Mouse (Mus musculus) spleen, postnatal 10 days (tissue): ENCODE measurements at regions not wholly inside any gene's neighbourhood (a gene's known extent, or its start where the extent isn't known, plus 50 kb on each side); places are given as distances from the start of the nearest gene placed in this dataset.

ENCODE experiments used
- DNase-seq, 2 experiments: peaks; one replicate each; pipeline ENCODE4 v3.0.0; 2021 to 2022; ENCODE audit warnings: low spot score in 2 of 2

DNA sequence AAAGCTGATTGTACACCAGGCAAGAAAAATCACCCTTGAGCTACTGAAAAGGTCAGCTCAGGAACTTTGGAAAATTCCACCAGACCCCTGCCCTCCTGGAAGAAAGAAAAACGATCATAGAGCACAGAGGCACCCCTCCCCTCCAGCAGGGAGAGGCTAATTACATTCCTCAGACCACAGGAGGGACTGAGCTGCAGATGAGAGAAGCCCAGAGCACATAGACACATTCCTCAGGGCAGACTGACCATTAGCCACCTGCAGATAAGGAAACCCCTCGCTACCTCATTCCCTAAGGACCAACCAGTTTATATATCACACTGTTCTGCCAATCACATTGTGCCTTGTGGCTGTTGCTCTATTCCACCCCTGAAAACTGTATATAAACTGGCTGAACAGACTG, 230.3 kb downstream of the Parp8 start:
- no peak for DNase-seq

DNA sequence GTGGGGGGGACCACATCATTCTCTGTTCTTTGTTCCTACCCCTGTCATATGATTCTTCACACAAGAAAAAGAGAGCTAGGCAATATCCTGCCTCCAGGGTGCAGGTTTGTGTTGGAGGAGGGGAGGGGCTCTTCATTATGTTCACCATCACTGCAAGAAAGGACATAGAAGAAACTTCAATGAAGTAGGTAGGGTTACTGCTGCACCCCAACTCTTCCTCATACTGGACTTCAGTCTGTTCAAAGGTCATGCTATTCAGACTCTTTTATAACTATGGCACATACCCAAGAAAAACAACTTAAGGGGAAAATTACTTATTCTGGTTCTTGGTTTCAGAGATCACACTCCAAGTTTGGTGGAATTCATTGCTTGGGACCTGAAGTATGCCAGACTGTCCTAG, 243.7 kb downstream of the Parp8 start:
- no peak for DNase-seq

DNA sequence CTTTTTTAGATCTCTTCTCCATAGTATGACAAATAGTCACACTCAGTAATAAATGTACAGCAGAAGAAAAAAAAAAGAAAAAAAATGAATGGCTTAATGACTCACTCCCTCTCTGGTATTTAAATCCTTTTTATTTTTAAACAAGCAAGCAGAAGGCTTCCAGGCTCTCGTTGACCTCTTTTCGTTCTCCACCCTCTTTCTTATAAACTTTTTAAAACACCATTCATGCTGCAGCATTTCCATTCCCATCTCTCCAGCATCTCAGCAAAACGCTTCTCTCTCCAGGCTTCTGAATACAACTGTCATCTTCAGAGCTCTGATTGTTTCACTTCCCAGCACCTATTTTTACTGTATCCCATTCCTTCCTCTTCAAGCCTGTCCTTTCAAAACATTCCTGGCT, 259.8 kb downstream of the Parp8 start:
- DNase-seq: no peak

DNA sequence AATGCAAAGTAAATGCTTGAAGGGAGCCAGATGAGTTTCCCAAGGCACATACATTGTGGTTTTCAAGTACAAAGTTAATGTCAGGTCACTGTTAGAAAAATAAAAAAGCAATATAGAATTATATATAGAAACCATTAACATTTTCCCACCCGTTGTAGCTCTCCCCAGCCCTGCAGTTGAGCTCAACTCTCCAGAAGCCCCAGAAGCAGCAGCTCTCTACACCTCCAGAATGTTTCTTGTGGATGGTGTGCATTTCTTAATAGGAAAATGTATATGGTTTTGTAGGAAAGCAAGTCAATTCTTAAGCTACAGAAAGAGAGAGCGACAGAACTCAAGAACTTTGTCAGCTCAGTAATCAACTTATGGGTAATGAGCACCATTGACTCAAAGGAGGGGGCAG, 265.4 kb downstream of the Parp8 start:
- no peak for DNase-seq

DNA sequence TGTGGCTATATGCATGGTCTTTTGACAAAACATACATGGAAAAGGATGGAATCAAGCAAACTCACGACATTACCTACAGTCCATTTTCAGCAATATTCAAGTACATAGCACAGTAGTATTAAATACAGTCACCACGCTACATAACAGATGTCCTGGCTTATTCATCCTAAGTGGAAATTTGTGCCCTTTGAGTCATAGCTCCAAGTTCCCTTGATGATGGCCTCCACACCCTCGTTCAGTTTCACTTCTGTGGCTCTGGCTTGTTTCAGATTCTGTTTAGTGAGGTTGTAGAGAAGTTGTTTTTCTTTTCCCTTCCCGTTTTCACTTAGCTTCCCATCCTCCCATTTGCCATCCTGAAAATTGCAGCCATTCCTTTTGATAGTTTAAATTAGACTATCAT, 284.5 kb downstream of the Parp8 start:
- no peak for DNase-seq

DNA sequence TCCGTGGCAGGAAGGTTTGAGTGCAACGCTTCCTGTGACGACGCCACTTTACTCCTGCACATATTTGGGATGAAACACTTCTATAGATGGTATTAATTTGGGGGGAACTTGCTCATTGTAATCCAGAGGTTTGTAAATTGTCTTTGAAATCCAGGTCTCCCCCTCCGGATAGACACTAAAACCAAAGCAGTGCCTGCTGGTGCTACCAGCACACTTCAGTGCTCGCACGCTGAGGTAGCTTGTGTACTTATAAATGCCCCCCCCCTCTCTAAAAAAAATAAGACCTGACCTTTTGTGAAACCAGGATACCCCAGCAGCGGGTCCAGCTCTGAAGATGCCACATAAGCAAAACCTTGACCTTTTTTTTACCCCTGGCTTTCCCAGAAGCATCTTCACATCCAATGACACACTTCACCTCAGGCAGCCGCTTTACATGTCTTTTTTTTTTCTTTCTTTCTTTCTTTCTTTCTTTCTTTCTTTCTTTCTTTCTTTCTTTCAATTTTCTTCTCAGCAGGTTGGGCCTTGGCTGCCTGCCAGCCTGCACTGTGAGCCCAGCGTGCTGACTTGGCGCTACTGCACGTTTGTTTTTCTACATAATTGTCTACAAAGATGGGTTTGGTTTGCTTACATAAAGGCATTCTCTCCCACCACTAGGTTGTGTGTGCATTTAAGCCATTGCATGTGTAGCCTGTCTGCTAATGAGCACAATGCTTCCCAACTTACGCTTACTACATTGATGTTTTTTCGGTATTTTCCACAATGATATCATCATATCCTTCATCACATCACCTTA, 301.8 kb downstream of the Parp8 start:
- no peak for DNase-seq

DNA sequence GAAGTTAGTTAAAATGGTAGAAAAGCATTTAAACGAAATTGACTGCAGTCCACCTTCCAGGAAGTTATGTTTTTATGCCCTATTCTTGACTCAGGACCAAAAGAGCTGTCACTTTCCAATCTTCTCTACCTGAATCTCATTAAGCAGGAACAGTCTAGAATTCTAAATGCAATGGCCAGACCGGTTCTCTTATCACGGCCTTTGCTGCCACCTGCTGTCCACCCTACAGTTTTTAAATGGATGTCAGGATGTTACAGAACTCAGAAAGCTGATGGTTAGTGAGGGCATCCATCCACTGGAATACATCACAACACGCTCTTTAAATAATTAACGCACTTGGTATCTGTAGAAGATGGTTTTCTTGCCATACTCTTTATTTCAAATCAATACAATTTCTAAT, 310.5 kb downstream of the Parp8 start:
- peak in 1 of 2 experiments; percentile 60 for DNase-seq

DNA sequence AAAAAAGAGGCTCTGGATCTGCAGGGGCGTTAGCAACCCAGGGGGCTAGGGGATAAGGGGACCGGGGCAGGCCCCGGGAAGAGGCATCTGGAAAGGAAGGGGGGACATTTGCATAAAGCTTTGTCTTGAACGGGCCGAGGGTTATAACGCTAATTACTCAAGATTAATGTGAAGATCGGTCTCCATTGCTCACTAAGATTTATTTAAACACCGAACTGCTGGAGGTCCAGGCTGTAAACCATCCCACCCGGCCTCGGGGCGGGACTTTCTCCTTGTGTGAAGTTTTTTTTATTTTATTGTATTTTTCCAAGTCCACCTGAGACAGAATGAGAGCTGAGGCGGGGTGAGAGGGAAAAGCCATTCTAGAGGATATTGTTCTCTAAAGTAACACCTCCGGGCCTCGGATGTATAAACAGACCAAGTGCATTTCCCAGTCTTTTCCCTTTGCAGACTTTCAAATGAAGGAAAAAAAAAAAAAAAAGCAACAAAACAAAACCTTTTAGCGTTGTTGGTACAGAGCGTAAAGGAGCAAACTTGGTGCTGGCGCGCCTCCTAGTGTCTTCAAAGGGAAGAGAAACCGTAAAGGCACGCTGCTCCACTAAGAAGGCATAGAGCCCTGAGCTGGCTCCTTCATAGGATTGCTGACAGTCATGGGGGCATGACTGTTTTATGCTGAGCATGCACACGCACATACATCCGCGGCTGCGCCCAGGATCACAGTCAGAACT, 313.3 kb downstream of the Parp8 start:
- DNase-seq: peak in 1 of 2 experiments; percentile 66

DNA sequence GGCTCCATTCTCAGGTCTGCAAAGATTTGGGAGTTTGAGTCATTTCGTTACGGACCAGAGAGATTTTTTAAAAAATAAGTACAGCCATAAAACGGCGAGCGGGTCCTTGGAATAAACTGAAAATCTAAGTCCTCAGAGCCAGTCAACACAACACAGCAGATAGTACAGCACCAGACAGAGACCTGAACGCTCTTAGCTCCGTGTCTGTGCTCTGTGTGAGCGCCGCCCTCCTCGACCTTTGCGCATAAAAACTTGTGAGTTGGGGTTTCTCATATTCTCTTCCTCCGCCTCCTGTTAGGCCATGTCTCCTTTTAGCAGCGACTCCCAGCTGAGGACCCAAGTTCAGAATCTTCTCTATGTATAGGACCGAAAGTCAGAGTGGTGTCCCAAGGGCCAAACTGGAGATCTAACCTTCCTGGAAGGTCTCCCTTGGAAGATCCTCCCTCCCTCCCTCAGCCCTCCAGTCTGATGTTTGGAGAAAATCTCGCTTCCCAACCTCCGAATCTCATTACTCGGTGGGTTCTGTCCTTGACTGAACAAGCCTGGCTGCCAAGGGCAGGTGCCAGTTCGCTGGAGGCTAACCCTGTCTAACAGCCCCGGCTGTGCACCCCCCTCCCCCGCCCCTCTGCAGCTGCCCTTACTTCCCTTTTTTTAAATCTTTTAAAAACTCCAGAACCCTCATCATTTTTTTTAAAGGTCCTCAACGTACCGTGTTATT, 314.0 kb downstream of the Parp8 start:
- no peak for DNase-seq

DNA sequence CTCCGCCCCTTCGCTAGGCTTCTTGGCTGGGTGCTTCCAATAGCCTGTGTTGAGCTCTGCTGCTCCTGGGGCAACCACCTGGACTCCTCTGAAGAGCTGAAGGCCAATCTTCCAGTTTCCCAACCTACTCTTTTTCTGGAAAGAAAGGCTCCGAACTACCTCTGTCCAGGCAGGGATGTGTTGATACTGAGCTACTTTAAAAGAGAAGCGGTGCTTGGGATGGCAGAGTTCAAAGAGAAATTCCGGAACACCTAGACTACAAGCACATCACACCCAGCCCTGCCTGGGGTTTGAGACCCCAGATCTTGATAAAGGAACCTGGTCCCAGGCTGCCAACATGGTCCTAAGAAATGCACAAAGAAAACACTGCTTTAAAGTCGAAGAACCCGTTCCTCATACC, 315.7 kb downstream of the Parp8 start:
- DNase-seq: no peak

DNA sequence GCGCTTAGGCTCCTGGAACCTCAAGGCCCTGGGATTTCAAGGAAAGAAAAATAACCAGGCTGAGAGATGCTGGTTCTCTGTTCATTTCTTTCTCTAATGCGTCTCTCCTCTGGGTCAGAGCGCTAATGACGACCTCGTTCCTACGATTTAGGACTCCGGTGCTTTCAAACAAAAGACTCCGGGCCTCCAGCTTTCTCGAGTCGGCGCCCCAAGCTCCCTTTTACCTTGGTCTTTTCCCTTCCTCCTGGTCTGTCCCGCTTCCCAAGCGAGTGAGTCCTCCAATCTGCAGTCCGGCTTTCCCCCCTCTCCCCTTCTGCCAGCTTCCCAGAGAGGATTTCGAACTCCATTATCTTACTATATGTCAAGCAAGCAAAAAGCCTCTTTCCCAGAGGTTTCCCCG, 316.5 kb downstream of the Parp8 start:
- no peak for DNase-seq

DNA sequence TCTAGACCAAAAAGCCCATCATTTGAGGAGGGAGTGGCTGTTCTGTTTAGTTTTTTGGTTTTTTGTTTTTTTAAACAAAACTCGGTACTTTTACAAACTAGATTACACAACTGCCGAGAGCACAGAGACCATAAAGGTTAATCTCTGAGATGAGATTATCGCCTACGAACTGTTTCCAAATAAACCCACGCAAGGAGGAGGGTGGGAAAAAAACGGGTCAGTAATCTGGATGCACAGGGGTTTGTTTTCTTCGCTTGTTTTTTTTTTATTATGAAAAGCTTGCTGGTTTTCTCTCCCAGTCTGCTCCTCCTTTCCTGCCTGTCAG, 316.9 kb downstream of the Parp8 start:
- DNase-seq: no peak

DNA sequence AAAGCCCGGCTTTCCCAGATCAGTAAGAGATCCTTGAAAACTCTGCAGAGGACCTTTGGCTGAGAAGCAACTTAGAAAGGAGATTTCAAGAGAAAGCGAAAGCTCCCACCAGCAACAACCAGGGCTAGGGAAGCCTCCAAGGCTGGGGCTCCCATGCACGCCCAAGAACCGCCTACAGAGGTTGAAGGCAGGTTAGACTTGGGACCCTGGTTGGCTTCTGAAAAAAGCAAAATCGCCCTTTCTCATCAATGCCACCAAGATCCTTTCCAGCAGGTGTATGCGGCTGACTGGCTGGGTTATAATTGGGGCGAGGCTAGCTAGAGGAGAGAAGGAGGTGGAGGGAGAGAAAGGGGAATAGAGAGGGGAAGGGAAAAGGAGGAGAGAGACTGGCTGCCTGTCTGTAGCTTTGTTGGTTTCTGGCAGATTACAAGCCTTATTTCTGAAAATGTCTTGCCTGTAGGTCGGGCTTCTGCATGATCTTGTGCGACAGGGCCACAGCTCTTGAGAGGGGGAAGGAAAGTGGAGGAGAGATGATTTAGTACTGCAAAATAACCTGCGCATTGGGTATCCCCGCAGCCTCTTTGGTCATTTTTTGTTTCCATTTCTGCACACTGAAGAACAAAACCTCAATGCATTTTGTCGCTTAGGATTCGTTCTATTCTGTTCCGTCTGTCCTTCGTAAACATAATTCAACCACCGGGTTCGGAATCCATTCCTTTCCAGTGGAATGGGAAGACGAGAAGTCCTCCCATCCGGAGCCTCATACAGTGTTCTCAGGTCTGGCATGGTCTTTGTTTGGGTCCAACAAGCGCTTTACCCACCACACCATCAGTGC, 317.5 kb downstream of the Parp8 start:
- DNase-seq: no peak

DNA sequence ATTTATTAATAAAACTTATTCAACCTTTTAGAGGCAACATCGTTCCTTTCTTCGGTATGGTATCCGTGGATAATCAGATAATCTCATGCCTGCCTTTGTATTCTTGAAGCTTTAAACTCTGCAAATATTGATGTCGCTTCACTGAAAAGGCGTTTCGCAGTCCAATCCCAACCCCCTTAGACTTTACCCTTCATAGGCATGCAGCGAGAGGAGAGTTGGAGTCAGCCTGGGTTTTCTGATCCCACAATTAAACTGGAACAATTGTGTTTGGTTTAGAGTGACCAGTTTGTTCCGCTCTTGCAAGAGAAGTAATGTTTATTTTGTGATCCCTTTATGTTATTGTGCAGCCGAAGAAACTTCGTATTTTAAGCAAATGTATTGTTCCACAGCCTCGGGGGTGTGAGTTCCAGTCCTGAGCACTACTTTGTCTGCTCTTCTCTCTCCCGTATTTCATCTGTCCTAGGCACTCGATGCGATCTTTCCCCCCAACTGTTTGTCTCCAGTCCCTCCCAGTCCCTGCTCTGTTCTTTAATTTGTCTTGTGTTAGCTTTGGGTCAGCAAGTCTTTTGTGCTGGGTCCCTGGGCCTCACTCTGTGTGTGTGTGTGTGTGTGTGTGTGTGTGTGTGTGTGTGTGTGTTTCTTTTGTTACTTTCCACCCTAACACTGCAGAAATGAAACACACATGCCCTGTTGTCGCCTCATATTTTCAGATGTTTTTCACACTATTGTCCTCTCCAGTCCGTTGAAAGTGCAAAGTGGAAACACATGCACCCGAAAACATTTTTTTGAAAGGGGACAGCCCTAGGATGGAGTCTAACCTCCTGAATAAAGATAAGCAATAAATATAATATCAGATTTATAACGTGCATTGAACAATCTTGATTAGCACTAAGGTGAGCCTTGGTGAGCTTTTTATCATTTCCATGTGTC, 318.7 kb downstream of the Parp8 start:
- no peak for DNase-seq

DNA sequence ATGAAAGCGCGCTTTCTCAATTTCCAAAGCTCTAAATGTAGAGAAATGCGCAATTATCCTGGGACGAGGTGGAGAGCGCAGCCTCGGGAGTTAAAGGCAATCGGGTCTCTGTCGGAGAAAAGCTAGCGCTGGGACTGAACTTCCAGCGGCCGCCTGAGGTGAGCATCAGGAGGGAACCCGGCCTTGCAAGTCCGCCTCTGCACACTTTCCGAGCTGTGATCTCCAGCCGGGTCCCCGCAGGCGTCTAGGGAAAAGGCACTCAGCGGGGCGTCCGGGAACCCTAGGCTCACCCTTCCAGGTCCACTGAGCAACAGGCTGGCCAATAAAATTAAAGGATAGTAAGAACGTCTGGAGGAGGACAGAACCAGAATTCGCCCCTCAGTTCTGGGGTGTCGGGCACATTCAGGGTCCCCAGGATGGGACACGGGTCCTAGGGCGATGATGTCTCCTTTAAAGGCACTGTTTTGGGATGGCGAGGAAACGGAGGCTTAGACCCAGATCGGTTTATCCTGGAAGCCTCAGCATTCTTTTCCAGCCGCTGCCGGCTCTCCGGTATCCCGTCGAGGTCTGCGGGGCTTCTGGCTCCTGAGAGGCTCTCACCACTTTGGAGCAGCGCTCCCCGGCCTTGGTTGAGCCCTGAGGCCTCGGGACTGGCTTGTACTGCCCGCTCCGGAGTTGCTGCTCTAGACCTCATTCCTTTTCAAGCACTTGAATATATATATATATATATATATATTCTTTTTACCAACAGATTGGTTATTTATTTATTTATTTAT, 319.5 kb downstream of the Parp8 start:
- DNase-seq: no peak

DNA sequence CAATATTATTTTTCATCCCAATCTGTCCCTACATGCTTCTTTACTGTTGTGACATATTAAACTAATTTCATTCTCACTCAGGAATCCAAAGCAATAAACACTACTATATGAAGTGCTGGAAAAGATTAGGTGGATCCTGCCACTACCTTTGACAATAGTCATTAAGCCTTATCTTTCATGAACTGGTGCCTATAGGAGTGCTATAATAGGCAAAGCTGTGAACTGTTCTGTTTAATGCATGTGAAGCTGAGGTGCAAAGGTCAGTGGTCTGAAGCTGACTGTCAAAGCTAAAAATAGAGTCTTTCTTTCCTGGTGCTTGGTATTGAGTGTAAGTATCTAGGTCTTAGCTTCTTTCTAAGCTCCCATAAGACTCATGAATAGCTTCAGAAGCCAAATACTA, 336.6 kb downstream of the Parp8 start:
- DNase-seq: no peak
